7 mouse cellular contexts compared by ENCODE assay signal in genomic region chr5:35907633-35908426, GRCm38 (mm10). TPM values are rescaled to one million over a fixed set of nuclear protein-coding genes. Genes with fewer than 3 reads are reported as not detected.
DNase-seq lines count a peak whose midpoint lies in the region; ATAC-seq and TF ChIP-seq lines count a peak whose summit lies in the region.

No protein-coding gene starts in this region.

- 7% methylated on average over 15 of the region's 15 CpGs for WGBS in cerebellum, adult 2 months
- WGBS in hindbrain, embryonic 11.5 days: 29% methylated on average over 15 of the region's 15 CpGs
- WGBS in midbrain, embryonic 14.5 days: 26% methylated on average over 15 of the region's 15 CpGs

- TF ChIP-seq POLR2A in cerebellum, adult 2 months (IDR thresholded peaks at IDR 0.05; ENCODE audit: borderline replicate concordance, insufficient read depth, low read length): no peak

- H3K4me3 ChIP-seq in cerebellum, adult 2 months (replicated peaks; ENCODE audit: insufficient read depth, low read depth, low read length): peak overlapping the region; percentile 25
- H3K4me3 ChIP-seq in hindbrain, embryonic 11.5 days (ENCODE audit: low read depth, low read length): no peak overlapping the region
- H3K4me3 ChIP-seq in midbrain, embryonic 14.5 days (replicated peaks; ENCODE audit: low read depth, low read length): no peak overlapping the region

- 0 out of 2 replicates have a peak overlapping the region, but pooled peaks have one; percentile 2 for H3K4me2 ChIP-seq in hindbrain, embryonic 11.5 days (replicated peaks; ENCODE audit: low read depth, low read length)
- peak overlapping the region; percentile 18 for H3K4me2 ChIP-seq in midbrain, embryonic 14.5 days (ENCODE audit: low read length)

- DNase-seq in adrenal gland, adult (ENCODE audit: inconsistent age in 2 of 2, low spot score in 1 of 2): peak; percentile 91 to 94
- peak; percentile 85 to 97 for DNase-seq in cerebellum, adult 2 months
- peak; percentile 42 to 76 for DNase-seq in frontal cortex, postnatal 14 days (ENCODE audit: low spot score in 2 of 2)
- peak; percentile 58 for DNase-seq in hindbrain, embryonic 11.5 days (ENCODE audit: low spot score)
- DNase-seq in layer of hippocampus, postnatal 10 days (ENCODE audit: low spot score in 2 of 2): peak; percentile 66 to 68
- DNase-seq in midbrain, embryonic 14.5 days: peak; percentile 84
- peak; percentile 41 to 65 for DNase-seq in urinary bladder, postnatal 36 days (ENCODE audit: low spot score in 2 of 2)

- TF ChIP-seq CTCF in cerebellum, adult 2 months (IDR thresholded peaks at IDR 0.05; ENCODE audit: borderline replicate concordance, insufficient read depth, low read depth, low read length): 0 out of 2 replicates have a peak, but pooled peaks have one; percentile 5

- peak; percentile 83 for ATAC-seq in hindbrain, embryonic 11.5 days (ENCODE audit: low FRiP score)
- ATAC-seq in midbrain, embryonic 14.5 days (ENCODE audit: low FRiP score, low TSS enrichment): peak; percentile 88

- H3K27me3 ChIP-seq in cerebellum, adult 2 months (ENCODE audit: control insufficient read depth, insufficient read depth, low read length): no peaks in the 10 kb centered on the region
- H3K27me3 ChIP-seq in hindbrain, embryonic 11.5 days (ENCODE audit: control insufficient read depth, insufficient read depth, low read length): no peaks in the 10 kb centered on the region
- no peaks in the 10 kb centered on the region for H3K27me3 ChIP-seq in midbrain, embryonic 14.5 days (ENCODE audit: control insufficient read depth, insufficient read depth, low read length)

- peak overlapping the region; percentile 20; the same call in 1 of the 2 replicates for H3K9ac ChIP-seq in hindbrain, embryonic 11.5 days (ENCODE audit: low read depth, low read length)
- H3K9ac ChIP-seq in midbrain, embryonic 14.5 days (replicated peaks; ENCODE audit: low read length): no peak overlapping the region; the same call in 1 of the 2 replicates

- H3K4me1 ChIP-seq in cerebellum, adult 2 months (ENCODE audit: control insufficient read depth, insufficient read depth, low read length): peaks cover 24% of the 10 kb centered on the region
- peaks cover 18% of the 10 kb centered on the region for H3K4me1 ChIP-seq in hindbrain, embryonic 11.5 days (replicated peaks; ENCODE audit: control insufficient read depth, insufficient read depth, low read length)
- H3K4me1 ChIP-seq in midbrain, embryonic 14.5 days (ENCODE audit: control insufficient read depth, insufficient read depth, low read length): peaks cover 52% of the 10 kb centered on the region

- no peak overlapping the region for H3K27ac ChIP-seq in cerebellum, adult 2 months (ENCODE audit: insufficient read depth, low read length)
- H3K27ac ChIP-seq in hindbrain, embryonic 11.5 days (ENCODE audit: low read depth, low read length): peak overlapping the region; percentile 65
- H3K27ac ChIP-seq in midbrain, embryonic 14.5 days (replicated peaks; ENCODE audit: low read depth, low read length): peak overlapping the region; percentile 81

- H3K36me3 ChIP-seq in hindbrain, embryonic 11.5 days (ENCODE audit: control insufficient read depth, insufficient read depth, low read length): no peaks in the 10 kb centered on the region
- H3K36me3 ChIP-seq in midbrain, embryonic 14.5 days (ENCODE audit: control insufficient read depth, insufficient read depth, low read length): no peaks in the 10 kb centered on the region; the same call in 1 of the 2 replicates

- no peaks in the 10 kb centered on the region for H3K9me3 ChIP-seq in hindbrain, embryonic 11.5 days (ENCODE audit: control insufficient read depth, low read length)
- H3K9me3 ChIP-seq in midbrain, embryonic 14.5 days (ENCODE audit: control insufficient read depth, low read length): no peaks in the 10 kb centered on the region

RNA-seq across cellular contexts. Expression of gene Afap1, which starts 14.7 kb away (rescaled TPM):
- 13.6 and 13.9 TPM in 2 replicates for polyA plus RNA-seq in cerebellum, adult 2 months (2012; rRNA removed)
- polyA plus RNA-seq in hindbrain, embryonic 11.5 days (2014; fragmentation: Nextera tagmentation; extraction: Ambion mirVana): 55.7 and 58.2 TPM in 2 replicates
- 100 to 1,000 TPM; 100 to 113 TPM for total RNA-seq in layer of hippocampus, postnatal 10 days (2021)
- 64.6 and 81.8 TPM in 2 replicates for polyA plus RNA-seq in midbrain, embryonic 14.5 days (2014; fragmentation: Nextera tagmentation; extraction: Ambion mirVana)
